Mouse (Mus musculus): ENCODE data around the gene Zbtb34. TPM values are rescaled to one million over a fixed set of nuclear protein-coding genes. Genes with fewer than 3 reads are reported as not detected.

Gene Zbtb34
- polyA plus RNA-seq, 1 experiment from 2014 or later: 1.5 TPM

DNA sequence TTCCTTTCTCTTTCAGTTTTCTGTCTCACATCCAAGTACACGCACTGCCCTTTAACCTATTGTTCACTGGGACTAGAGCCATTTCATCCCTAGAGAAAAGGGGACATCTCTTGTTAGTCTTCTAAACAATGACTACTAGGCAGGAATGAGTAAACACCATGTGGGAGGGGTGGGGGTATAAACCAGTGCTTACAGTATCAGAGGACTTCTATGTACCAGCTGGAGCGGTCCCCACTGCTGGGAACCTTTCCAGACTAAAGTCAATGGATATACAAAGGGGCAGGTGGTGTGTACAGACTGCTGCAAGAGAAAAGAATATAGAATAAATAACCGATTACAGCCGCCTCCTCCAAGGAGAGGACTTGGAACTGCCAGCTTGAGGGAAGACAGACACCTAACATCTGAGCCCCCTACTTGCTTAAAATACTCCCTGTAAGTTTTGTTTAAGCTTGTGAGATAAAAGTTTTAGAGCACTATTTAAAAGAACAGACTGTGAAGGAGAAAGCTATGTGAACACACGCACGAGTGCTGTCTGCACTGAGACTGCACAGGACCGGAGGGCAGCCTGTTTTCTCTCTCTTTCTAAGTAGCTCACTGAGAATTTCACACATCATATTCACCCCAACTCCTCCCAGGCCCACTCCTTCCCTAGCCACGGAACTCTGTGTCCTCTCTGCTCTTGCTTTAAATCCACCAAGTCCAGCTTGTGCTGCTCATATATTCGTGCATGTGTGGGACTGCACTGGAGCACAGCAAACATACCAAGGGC, 65.2 kb downstream of the Zbtb34 start:
- peak; percentile 59; the same call in 1 of the 2 replicates for ATAC-seq (ENCODE audit: insufficient read depth)
- no peak overlapping the region for H3K4me3 ChIP-seq (replicated peaks)
- H3K36me3 ChIP-seq (replicated peaks): no peaks in the 10 kb centered on the region
- WGBS (ENCODE audit: insufficient replicate concordance): 63% methylated on average over 9 of the region's 9 CpGs
- H3K9ac ChIP-seq: no peak overlapping the region
- H3K27ac ChIP-seq (replicated peaks): peak overlapping the region; percentile 15; the same call in 1 of the 2 replicates
- H3K9me3 ChIP-seq (replicated peaks): no peaks in the 10 kb centered on the region
- H3K27me3 ChIP-seq: no peaks in the 10 kb centered on the region
- peaks cover 24% of the 10 kb centered on the region for H3K4me1 ChIP-seq (replicated peaks)
- no peak overlapping the region; the same call in 1 of the 2 replicates for H3K4me2 ChIP-seq

DNA sequence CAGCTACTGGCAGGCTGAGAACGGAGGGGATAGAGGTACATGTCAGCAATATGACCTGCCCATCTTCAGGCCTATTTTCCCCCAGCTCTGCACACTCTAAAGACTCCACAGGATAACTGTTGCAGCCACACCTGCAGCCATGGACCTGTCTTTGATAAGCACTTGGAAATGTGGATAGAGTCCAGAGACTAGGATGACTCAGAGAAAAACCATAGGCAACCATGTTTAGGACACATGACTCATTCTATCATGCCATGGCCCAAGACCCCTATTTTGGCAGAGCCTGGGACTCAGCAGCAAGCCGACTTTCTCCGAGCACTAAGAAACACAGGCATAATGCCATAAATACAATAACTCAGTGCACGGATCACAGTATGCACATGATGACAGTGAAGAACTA, 66.5 kb downstream of the Zbtb34 start:
- Histone ChIP-seq H3K9me3 (replicated peaks) (no peaks in the 10 kb centered on the region), H3K4me3 (replicated peaks) (no peak overlapping the region), H3K27me3 (no peaks in the 10 kb centered on the region), H3K4me2 (no peak overlapping the region), H3K36me3 (replicated peaks) (no peaks in the 10 kb centered on the region), H3K27ac (replicated peaks) (no peak overlapping the region; the same call in 1 of the 2 replicates), H3K9ac (no peak overlapping the region), H3K4me1 (replicated peaks) (peaks cover 17% of the 10 kb centered on the region)
- 67% methylated on average over 4 of the region's 4 CpGs for WGBS (ENCODE audit: insufficient replicate concordance)
- no peak for ATAC-seq (ENCODE audit: insufficient read depth)

DNA sequence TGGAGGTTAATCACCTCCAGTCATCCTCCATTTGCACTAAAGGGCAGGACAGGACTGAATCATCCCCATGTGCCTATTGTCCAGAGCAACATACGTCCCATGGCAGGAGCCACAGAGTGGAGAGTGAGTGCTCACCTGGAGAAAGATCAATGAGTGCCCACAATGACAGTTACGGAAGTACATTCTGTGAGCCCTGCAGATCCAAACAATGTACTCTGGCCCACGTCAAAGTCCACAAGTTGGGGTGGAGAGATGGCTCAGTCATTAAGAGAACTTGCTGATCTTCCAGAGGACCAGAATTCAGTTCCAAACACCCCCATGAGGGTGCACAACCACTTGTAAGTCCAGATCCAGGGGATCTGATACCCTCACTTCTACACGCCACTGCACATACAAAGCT, 67.2 kb downstream of the Zbtb34 start:
- H3K4me1 ChIP-seq (replicated peaks): peaks cover 17% of the 10 kb centered on the region
- no peak overlapping the region for H3K4me2 ChIP-seq
- WGBS (ENCODE audit: insufficient replicate concordance): 62% methylated on average over 4 of the region's 4 CpGs
- no peak overlapping the region for H3K4me3 ChIP-seq (replicated peaks)
- H3K27ac ChIP-seq (replicated peaks): no peak overlapping the region
- H3K27me3 ChIP-seq: no peaks in the 10 kb centered on the region
- H3K36me3 ChIP-seq (replicated peaks): no peaks in the 10 kb centered on the region
- no peaks in the 10 kb centered on the region for H3K9me3 ChIP-seq (replicated peaks)
- H3K9ac ChIP-seq: no peak overlapping the region
- ATAC-seq (ENCODE audit: insufficient read depth): no peak

DNA sequence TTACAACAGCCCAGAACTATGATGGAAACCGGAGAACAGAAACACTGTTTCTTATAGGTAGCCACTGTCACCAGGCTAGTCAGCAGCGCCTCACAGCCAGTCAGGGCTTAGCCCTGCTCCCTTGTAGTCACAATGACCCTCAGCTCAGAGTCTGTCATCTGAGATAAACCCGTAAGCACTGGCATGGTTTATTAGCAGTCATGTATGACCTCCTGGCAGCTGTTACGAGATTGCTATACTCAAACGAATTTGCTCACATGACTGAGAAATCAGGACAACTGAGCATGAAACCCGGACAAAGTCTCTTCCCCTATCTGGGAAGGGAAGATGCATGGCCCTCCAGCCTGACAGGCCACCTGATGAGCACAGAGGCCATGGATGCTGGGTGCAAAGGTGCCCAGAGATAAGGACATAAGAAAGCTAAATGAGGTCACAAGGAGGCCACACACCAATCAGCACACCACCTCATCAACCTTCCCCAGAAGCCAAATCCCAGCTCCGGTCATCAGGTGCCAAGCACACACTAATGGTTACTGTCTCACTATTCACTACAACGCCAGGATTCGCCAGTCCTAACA, 69.9 kb downstream of the Zbtb34 start:
- H3K27me3 ChIP-seq: no peaks in the 10 kb centered on the region
- ATAC-seq (ENCODE audit: insufficient read depth): no peak
- H3K9ac ChIP-seq: no peak overlapping the region
- H3K9me3 ChIP-seq (replicated peaks): no peaks in the 10 kb centered on the region
- no peak overlapping the region for H3K4me2 ChIP-seq
- H3K27ac ChIP-seq (replicated peaks): no peak overlapping the region
- peaks cover 14% of the 10 kb centered on the region for H3K4me1 ChIP-seq (replicated peaks)
- WGBS (ENCODE audit: insufficient replicate concordance): 48% methylated on average over 9 of the region's 9 CpGs
- no peaks in the 10 kb centered on the region for H3K36me3 ChIP-seq (replicated peaks)
- H3K4me3 ChIP-seq (replicated peaks): no peak overlapping the region

DNA sequence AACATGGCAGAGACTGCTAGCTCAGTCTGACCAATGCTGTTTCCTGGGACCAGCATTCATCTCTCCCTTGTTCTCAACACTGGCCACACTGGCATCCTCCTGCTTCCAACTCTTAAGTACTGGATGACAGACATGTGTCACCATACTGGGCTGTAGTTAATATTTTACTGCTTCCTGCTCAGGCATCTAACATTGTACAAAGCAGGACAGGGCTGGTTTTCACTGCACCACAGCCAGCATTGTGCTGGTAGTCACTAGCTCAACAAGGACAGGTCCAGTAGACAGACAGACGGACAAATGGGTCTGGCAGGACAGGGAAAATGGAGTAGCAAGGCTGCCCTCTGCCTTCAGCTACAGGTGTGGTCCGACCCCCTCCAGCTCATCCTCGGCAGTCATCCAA, 70.6 kb downstream of the Zbtb34 start:
- H3K36me3 ChIP-seq (replicated peaks): no peaks in the 10 kb centered on the region
- no peaks in the 10 kb centered on the region for H3K27me3 ChIP-seq
- no peak overlapping the region for H3K4me2 ChIP-seq
- 50% methylated on average over 3 of the region's 3 CpGs for WGBS (ENCODE audit: insufficient replicate concordance)
- peaks cover 12% of the 10 kb centered on the region for H3K4me1 ChIP-seq (replicated peaks)
- H3K4me3 ChIP-seq (replicated peaks): no peak overlapping the region
- no peak overlapping the region for H3K9ac ChIP-seq
- H3K27ac ChIP-seq (replicated peaks): no peak overlapping the region
- H3K9me3 ChIP-seq (replicated peaks): no peaks in the 10 kb centered on the region
- ATAC-seq (ENCODE audit: insufficient read depth): no peak

DNA sequence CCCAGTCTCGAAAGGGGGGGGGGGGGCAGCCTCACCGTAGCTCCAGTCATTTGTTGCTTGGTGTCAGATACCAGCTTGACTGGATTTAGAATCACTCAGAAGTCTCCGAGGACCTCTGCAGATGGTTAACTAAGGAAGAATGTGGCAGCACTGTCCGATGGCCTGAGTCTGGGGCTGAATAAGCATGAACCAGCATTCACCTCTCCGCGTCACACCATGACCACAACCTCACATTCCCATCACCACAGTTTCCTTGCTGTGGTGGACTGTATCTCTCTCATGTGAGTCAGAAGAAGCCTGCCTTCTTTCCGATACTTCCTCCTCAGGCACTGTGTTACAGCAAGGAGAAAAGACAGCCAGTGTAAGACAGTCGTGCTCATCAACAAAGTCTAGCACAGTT, 71.9 kb downstream of the Zbtb34 start:
- H3K27me3 ChIP-seq: no peaks in the 10 kb centered on the region
- WGBS (ENCODE audit: insufficient replicate concordance): 24% methylated on average over 8 of the region's 8 CpGs
- H3K4me3 ChIP-seq (replicated peaks): no peak overlapping the region
- H3K4me2 ChIP-seq: no peak overlapping the region
- peaks cover 9% of the 10 kb centered on the region for H3K4me1 ChIP-seq (replicated peaks)
- H3K9ac ChIP-seq: no peak overlapping the region
- no peaks in the 10 kb centered on the region for H3K36me3 ChIP-seq (replicated peaks)
- no peak overlapping the region for H3K27ac ChIP-seq (replicated peaks)
- no peaks in the 10 kb centered on the region for H3K9me3 ChIP-seq (replicated peaks)
- no peak for ATAC-seq (ENCODE audit: insufficient read depth)

DNA sequence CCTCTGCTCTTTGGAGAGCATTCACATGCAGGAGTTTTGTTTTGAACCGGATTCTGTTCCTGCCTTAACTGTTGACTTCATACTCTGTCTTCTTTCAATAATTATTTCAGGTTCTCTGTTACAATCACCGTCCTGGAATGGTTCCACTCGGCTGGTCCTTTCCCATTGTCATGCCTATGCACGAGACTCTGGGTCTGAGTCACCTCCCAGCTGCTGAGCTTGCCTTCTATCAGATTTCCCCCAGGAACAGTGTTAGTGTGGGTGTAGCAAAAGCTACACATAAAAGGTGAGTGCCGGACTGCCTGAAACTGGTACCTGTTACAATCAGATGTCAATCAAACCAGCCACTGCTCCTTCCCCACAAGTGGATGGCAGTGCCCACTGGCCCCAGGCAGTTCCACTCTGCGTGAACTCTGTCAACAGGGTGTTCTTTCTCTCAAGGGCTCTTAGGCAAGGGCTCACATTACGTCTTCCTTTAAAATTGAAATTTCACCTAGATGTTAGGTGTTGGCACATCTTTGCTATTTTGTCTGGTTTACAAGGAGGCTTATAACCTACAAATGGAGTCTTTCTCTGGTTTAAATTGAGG, 73.8 kb downstream of the Zbtb34 start:
- H3K27ac ChIP-seq (replicated peaks): no peak overlapping the region
- no peaks in the 10 kb centered on the region for H3K27me3 ChIP-seq
- H3K9me3 ChIP-seq (replicated peaks): no peaks in the 10 kb centered on the region
- no peak overlapping the region for H3K9ac ChIP-seq
- H3K36me3 ChIP-seq (replicated peaks): no peaks in the 10 kb centered on the region
- H3K4me3 ChIP-seq (replicated peaks): no peak overlapping the region
- peaks cover 13% of the 10 kb centered on the region for H3K4me1 ChIP-seq (replicated peaks)
- no peak overlapping the region for H3K4me2 ChIP-seq
- WGBS (ENCODE audit: insufficient replicate concordance): 64% methylated on average over 7 of the region's 7 CpGs
- no peak for ATAC-seq (ENCODE audit: insufficient read depth)

Small RNA genes lying within 50 kb of the gene (microRNA-seq; reads per million reads assigned to microRNA genes)
- not detected for gene Gm25998

Other genes with a start within 250 kb of the Zbtb34 start
- 3.3 and 4.1 TPM in 2 replicates for gene Angptl2, start 215.3 kb downstream of the Zbtb34 start, polyA plus RNA-seq (2015; fragmentation: Nextera tagmentation; extraction: Ambion mirVana)
- 0.90 TPM in 2 replicates for gene Ralgps1, start 59.8 kb downstream of the Zbtb34 start, polyA plus RNA-seq (2015; fragmentation: Nextera tagmentation; extraction: Ambion mirVana)
- 5.5 and 6.3 TPM in 2 replicates for gene Zbtb43, start 37.2 kb upstream of the Zbtb34 start, polyA plus RNA-seq (2015; fragmentation: Nextera tagmentation; extraction: Ambion mirVana)
- not detected in 2 replicates for gene Lmx1b, start 209.2 kb upstream of the Zbtb34 start, polyA plus RNA-seq (2015; fragmentation: Nextera tagmentation; extraction: Ambion mirVana)